Mouse (Mus musculus) forebrain, embryonic 16.5 days (tissue): Measurements from ENCODE around the gene Ptprn2. TPM values are rescaled to one million over a fixed set of nuclear protein-coding genes. Genes with fewer than 3 reads are reported as not detected.

Experiments
- ATAC-seq: fragments of 200-750 bp; cut with Nextera tagmentation; 2 replicates; pipeline ENCODE4 v1.8.0; 2017; ENCODE audit warnings: mild to moderate bottlenecking, moderate library complexity
- H3K27ac ChIP-seq: fragments of 300-500 bp; sonication (generic); 2 replicates; pipeline ENCODE4 v1.5.1; 2014; ENCODE audit warnings: low read length, control low read depth
- H3K27me3 ChIP-seq: fragments of 300-500 bp; sonication (generic); replicated peaks from 2 replicates; pipeline ENCODE4 v1.6.1; 2014; ENCODE audit warnings: low read length; ENCODE audit not compliant: control insufficient read depth, insufficient read depth
- H3K36me3 ChIP-seq: fragments of 300-500 bp; sonication (generic); 2 replicates; pipeline ENCODE4 v1.6.1; 2014; ENCODE audit not compliant: control insufficient read depth, insufficient read depth
- H3K4me1 ChIP-seq: fragments of 300-500 bp; sonication (generic); replicated peaks from 2 replicates; pipeline ENCODE4 v1.6.1; 2014; ENCODE audit warnings: low read length; ENCODE audit not compliant: control insufficient read depth, insufficient read depth
- H3K4me2 ChIP-seq: fragments of 300-500 bp; sonication (generic); 2 replicates; pipeline ENCODE4 v1.6.1; 2014; ENCODE audit warnings: mild to moderate bottlenecking, low read length, control low read depth
- H3K4me3 ChIP-seq: fragments of 300-500 bp; sonication (generic); replicated peaks from 2 replicates; pipeline ENCODE4 v1.5.1; 2014; ENCODE audit warnings: mild to moderate bottlenecking, low read length, control low read depth
- H3K9ac ChIP-seq: fragments of 300-500 bp; sonication (generic); replicated peaks from 2 replicates; pipeline ENCODE4 v1.6.1; 2014; ENCODE audit warnings: low read depth, low read length, control low read depth
- H3K9me3 ChIP-seq: fragments of 300-500 bp; sonication (generic); 2 replicates; pipeline ENCODE4 v1.6.1; 2016; ENCODE audit warnings: low read length; ENCODE audit not compliant: control insufficient read depth
- WGBS: fragments of 180-500 bp; shearing (Covaris S2); extraction: QIAGEN DNeasy Blood & Tissue Kit; methylation state at CpG from one replicate; pipeline ENCODE4 v1.1.7; 2014; 5-methylcytosine and 5-hydroxymethylcytosine counted together
- polyA plus RNA-seq: library from polyadenylated mRNA; unstranded; fragments of >200 nt; fragmentation: Nextera tagmentation; extraction: Ambion mirVana; gene quantifications from 2 replicates; pipeline ENCODE4 v1.2.1, GENCODE M21; 2015

Ptprn2 gene
- polyA plus RNA-seq, 1 experiment from 2014 or later, result 11.5 TPM

DNA sequence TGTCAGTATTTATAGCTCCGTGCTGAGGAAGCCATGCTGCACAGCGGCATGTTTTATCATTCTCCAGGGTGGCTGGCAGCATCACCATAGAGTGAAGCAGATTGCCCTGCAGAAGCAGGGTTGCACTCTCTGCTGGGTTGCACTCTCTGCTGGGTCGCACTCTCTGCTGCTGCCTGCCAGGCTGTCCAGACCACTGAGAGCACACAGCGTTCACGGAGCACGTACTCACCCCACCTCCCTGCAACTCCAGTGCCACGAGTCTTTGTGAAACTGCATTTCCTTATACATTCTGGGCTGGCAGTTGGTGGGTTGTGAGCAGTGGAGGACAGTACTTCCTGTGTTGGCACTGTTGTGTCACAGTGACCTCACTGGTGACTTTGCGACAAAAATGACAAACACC, 108.9 kb downstream of the Ptprn2 start:
- peak overlapping the region; percentile 9 for H3K27ac ChIP-seq
- 77% methylated on average over 8 of the region's 8 CpGs for WGBS
- no peaks in the 10 kb centered on the region for H3K36me3 ChIP-seq
- H3K4me1 ChIP-seq, result peaks cover 11% of the 10 kb centered on the region
- no peaks in the 10 kb centered on the region for H3K27me3 ChIP-seq
- no peaks in the 10 kb centered on the region for H3K9me3 ChIP-seq
- peak; percentile 51 for ATAC-seq
- H3K4me2 ChIP-seq, result no peak overlapping the region
- H3K9ac ChIP-seq, result no peak overlapping the region
- H3K4me3 ChIP-seq, result no peak overlapping the region

DNA sequence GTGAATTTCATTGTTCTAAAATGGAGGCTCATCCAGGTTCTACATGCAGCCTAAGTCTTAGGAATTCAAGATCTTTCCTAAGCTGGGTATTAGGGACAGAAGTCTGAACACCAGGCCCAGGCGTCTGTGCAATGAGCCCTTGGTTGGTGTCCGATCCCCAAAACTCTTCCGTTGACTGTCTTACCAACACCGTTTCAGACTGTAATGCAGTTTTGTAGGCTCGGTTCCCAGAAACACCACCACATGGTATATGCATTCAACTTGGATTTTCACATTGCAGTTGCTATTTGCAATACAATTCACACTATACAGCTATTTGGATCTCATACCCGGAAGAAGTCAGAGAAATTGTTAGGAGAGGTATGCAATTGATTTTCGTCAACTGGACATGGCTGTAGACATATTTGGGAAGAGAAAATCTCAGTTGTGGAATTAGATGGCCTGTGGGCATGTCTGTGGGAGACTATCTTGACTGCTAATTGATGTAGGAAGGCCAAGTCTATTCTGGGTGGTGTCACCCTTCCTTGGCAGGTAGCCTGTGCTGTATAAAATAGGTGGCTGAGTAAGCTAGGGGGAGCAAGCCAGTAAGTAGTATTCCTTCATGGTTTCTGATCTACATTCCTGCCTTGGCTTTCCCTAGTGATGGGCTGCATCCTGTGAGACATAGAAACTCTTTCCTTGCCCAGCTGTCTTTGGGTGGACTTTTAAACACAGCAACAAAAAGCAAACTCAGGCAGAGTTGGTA, 109.5 kb downstream of the Ptprn2 start:
- Histone ChIP-seq H3K4me3 (no peak overlapping the region), H3K27me3 (no peaks in the 10 kb centered on the region), H3K36me3 (no peaks in the 10 kb centered on the region), H3K4me1 (peaks cover 17% of the 10 kb centered on the region), H3K9ac (no peak overlapping the region), H3K4me2 (no peak overlapping the region), H3K9me3 (no peaks in the 10 kb centered on the region), H3K27ac (peak overlapping the region; percentile 9)
- no peak for ATAC-seq
- 86% methylated on average over 7 of the region's 7 CpGs for WGBS

DNA sequence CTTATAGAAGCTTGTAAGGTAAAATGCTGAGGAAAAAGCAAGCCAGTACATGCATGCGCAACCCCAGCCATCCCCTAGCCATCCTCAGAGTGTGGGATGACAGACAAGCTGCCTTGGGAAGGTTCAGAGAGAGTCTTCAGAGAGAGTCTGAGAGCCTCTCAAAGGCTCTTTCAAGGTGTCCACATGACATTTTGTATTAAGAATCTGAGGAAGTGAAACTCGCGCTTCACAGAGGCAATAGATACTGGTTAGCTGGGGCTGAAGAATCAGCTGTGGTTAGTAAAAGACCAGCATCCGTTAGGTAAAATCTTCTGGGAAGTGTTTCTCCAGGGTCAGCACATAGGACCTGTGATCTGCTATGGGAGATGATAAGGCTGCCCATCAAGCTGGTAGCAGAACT, 110.2 kb downstream of the Ptprn2 start:
- no peak overlapping the region for H3K9ac ChIP-seq
- WGBS, result 95% methylated on average over 4 of the region's 4 CpGs
- no peak overlapping the region for H3K4me2 ChIP-seq
- H3K36me3 ChIP-seq, result no peaks in the 10 kb centered on the region
- no peaks in the 10 kb centered on the region for H3K9me3 ChIP-seq
- H3K27ac ChIP-seq, result no peak overlapping the region
- H3K27me3 ChIP-seq, result no peaks in the 10 kb centered on the region
- H3K4me3 ChIP-seq, result no peak overlapping the region
- no peak for ATAC-seq
- H3K4me1 ChIP-seq, result peaks cover 20% of the 10 kb centered on the region

DNA sequence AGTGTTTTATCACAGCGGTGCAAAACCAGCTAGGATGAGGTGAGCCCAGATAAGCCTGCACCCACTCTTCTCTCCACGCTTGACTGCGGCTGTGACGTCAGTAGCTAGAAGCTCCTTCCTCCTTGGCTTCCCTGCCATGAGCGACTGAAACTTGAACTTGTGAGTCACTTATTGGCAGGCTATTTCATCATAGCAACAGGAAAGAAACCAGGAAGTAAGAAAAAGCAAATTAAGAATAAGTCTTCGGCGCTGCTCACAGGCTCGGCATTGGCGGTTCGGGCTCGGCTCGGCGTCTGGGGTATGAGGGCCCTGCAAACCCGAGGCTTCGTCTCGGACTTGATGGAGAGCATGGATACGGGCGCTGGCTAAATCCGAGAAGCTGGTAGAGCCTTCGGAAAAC, 111.5 kb downstream of the Ptprn2 start:
- peaks cover 20% of the 10 kb centered on the region for H3K4me1 ChIP-seq
- WGBS, result 95% methylated on average over 20 of the region's 20 CpGs

DNA sequence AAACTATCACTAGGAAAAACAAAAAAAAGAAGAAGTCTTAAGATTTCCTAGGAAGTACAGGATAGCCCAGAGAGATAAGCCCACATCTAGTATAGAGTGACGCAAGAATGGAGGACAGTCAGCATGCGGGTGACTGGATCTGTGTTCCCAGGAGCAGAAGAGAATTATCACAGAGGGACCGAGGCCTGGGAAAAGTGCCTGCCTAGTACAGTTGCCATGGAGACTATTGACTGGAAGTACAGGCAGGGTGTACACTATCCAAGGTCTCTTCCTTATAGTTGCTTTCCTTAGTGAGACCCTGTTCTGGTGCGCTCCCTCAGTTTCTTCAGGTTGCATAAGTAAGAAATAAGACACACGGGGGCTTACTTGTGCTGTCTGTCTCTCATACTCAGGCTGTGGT, 112.2 kb downstream of the Ptprn2 start:
- no peak for ATAC-seq
- Histone ChIP-seq H3K9me3 (no peaks in the 10 kb centered on the region), H3K27ac (no peak overlapping the region), H3K36me3 (no peaks in the 10 kb centered on the region), H3K9ac (no peak overlapping the region), H3K4me3 (no peak overlapping the region), H3K4me2 (no peak overlapping the region), H3K27me3 (no peaks in the 10 kb centered on the region), H3K4me1 (peaks cover 20% of the 10 kb centered on the region)
- WGBS, result 56% methylated on average over 5 of the region's 5 CpGs

More for the DNA sequence above, 111.5 kb downstream of the Ptprn2 start:
- H3K36me3 ChIP-seq, result no peaks in the 10 kb centered on the region
- no peak for ATAC-seq
- H3K9me3 ChIP-seq, result no peaks in the 10 kb centered on the region
- H3K4me2 ChIP-seq, result no peak overlapping the region
- H3K27ac ChIP-seq, result no peak overlapping the region
- H3K4me3 ChIP-seq, result no peak overlapping the region
- no peaks in the 10 kb centered on the region for H3K27me3 ChIP-seq
- H3K9ac ChIP-seq, result no peak overlapping the region

DNA sequence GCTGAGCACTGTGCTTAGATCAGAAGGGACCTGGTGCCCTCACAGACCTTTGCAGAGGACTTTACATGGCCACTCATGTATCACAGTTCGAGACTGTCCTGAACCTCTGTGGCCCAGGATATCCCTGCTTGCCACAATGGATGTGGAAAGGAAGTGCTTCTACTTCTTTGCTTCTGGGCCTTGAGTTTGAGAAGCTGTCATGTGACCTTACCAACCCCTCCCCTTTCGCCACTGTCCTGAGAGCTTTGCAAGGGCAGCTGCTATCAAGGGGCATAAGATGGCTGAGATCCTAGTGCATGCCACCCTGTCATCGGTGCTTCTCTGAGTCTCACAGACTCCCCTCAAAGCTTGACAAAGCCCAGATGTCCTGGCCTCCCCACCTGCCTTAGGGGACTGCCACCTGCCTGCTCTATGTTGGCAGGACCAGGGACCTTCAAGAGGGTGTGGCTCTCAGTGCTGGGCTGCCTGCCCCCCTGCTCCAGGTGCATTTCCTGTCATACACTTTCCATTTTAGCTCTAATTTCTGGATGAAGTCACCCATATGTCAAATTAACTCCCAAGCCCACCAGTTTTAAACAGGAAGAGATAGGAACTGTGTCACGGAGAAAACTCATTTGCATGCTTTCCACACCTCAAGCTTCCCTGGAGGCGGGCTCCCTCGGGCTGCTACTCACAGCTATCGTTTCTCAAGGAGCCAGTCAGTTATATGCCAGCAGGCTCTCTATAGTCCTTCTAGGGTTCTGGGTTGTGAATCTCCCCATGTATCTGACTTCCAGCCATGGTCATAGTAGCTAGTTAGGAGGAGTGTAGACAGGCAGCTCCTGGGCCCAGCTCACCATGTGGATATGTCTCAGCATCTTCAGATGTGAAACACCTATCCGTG, 112.8 kb downstream of the Ptprn2 start:
- 61% methylated on average over 8 of the region's 8 CpGs for WGBS
- Histone ChIP-seq H3K27ac (peak overlapping the region; percentile 70), H3K27me3 (no peaks in the 10 kb centered on the region), H3K9ac (no peak overlapping the region), H3K4me3 (no peak overlapping the region), H3K4me1 (peaks cover 20% of the 10 kb centered on the region), H3K4me2 (no peak overlapping the region), H3K36me3 (no peaks in the 10 kb centered on the region), H3K9me3 (no peaks in the 10 kb centered on the region)
- ATAC-seq, result no peak

DNA sequence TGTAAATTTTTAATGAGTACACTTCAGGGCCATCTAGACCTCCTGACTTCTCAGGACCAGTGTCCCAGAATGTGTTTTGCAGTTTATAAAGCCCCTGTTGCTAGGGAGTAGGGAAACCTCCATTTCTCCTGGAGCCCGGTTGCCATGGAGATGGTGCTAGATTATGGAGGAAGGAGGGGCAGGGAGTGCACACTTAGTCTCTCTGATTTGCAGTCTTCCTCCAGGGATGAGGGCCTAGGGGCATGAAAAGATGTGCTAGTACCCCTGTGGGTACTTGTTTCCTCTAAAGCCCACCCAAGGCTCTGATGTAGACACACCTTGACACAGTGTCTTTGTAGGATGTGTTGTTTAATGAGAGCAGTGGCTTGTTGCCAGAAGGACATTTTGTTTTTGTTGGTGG, 114.0 kb downstream of the Ptprn2 start:
- Histone ChIP-seq H3K27me3 (no peaks in the 10 kb centered on the region), H3K4me1 (peaks cover 22% of the 10 kb centered on the region), H3K4me3 (no peak overlapping the region), H3K9me3 (no peaks in the 10 kb centered on the region), H3K9ac (no peak overlapping the region), H3K4me2 (no peak overlapping the region), H3K36me3 (no peaks in the 10 kb centered on the region), H3K27ac (peak overlapping the region; percentile 77)
- WGBS, result 50% methylated on average over 1 of the region's 1 CpGs
- ATAC-seq, result peak; percentile 91

DNA sequence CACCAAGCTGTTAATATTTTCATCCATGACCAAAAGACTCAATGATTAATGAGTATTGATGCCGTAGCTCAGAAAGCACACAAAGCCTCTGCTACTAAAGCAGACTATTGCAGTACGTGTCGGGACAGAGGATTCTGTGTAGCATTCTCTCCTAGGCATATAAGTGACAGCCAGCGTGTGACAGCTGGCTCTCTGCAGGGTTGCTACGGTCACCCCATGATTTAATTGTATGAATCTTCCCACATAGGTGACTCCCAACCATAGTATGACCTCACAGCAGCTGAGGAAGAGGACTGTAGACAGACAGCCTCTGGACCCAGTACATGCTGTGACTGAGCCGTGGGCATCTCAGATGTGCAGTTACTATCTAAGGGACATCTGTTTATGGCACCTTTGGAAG, 114.5 kb downstream of the Ptprn2 start:
- 64% methylated on average over 6 of the region's 6 CpGs for WGBS
- no peaks in the 10 kb centered on the region for H3K27me3 ChIP-seq
- H3K36me3 ChIP-seq, result no peaks in the 10 kb centered on the region
- H3K27ac ChIP-seq, result peak overlapping the region; percentile 77
- H3K4me3 ChIP-seq, result no peak overlapping the region
- H3K4me1 ChIP-seq, result peaks cover 22% of the 10 kb centered on the region
- H3K9me3 ChIP-seq, result no peaks in the 10 kb centered on the region
- H3K9ac ChIP-seq, result no peak overlapping the region
- peak; percentile 49 for ATAC-seq
- no peak overlapping the region for H3K4me2 ChIP-seq

DNA sequence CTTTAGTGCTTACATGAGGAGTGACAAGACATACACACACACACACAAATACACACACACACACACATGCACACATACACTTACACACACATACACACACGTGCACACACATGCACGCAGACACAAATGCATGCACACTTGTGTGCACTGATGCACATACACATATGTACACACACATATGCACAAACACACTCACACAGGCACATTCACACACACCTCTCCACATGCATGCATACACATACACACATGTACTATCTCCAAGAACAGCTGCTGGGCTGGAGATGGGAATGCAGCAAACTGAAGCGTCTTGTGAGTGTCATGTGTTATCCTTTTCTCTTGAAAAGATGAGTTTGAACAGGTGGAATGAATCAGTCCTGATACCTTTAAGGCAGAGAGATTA, 115.9 kb downstream of the Ptprn2 start:
- Histone ChIP-seq H3K27ac (no peak overlapping the region), H3K9ac (no peak overlapping the region), H3K4me1 (peaks cover 22% of the 10 kb centered on the region), H3K4me2 (no peak overlapping the region), H3K4me3 (no peak overlapping the region), H3K9me3 (no peaks in the 10 kb centered on the region), H3K36me3 (no peaks in the 10 kb centered on the region), H3K27me3 (no peaks in the 10 kb centered on the region)
- ATAC-seq, result no peak
- 95% methylated on average over 3 of the region's 3 CpGs for WGBS
